Mouse (Mus musculus): ENCODE results near the gene Sema3g. TPM values are rescaled to one million over a fixed set of nuclear protein-coding genes. Genes with fewer than 3 reads are reported as not detected.

The Sema3g gene
- polyA plus RNA-seq (2017; shearing (Covaris generic)) = not detected

DNA sequence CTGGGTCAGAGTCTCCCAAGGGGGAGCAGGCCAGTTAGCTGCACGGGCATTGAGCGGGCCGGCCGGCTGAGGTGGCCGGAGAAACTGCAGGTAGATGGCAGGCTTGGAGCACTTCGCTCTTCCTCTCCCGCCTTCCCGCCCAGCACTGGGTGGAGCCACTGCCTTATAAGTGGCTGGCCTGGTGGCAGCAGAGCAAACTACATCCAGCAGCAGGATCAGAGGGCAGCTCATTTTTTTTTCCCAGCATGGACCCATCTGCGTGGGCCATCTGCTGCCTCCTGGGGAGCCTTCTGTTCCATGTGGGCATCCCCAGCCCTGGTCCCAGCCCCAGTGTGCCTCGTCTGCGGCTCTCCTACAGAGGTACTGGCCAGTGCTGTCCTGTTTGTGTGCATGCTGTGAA is at the start of gene Sema3g:
TSS of gene Sema3g (plus strand) at position 195 of the 400 bp plus-strand sequence.

DNA sequence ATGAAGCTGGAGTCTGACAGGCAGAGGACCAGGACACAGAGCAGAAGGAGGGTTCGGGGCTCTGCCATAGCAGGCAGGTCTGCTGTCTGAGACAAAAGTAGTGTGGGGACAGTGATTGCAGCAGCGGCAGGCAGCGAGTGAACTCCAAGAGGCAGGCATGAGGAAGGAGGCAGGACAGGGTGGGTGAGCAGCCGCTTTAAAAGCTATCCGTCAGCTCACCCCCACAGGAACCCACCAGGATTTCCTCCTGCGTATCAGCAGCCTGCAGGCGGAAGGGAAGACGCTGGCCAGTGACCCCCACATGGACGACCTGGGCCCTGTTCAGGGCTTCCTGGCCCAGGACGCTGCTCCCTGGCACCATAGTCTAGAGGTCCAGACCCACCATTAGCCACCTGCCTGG is 49.2 kb upstream of the Sema3g start, which contains the start of gene Stab1:
TSS of gene Stab1 (minus strand) at position 217 of the 400 bp plus-strand sequence.

DNA sequence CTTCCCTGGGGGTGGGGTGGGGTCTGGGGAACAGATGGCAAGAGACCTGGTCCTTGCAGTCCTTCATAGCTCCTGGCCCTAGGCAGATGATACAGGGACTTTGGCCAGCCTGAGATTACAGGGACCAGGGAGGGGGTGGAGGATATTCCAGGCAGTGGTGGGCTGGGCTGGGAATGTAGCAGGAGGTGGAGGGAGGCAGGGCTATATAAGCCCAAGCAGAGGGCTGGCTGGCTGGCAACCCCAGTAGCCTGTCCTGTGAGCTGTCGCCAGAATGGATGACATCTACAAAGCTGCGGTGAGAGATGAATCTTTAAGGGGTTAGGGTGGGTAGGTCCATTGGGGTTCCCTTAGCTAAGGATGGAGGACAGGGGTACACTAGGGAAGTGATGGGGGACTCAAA is 9.6 kb upstream of the Sema3g start, which contains the start of gene Tnnc1:
TSS of gene Tnnc1 (plus strand) at position 229 of the 400 bp plus-strand sequence.

DNA sequence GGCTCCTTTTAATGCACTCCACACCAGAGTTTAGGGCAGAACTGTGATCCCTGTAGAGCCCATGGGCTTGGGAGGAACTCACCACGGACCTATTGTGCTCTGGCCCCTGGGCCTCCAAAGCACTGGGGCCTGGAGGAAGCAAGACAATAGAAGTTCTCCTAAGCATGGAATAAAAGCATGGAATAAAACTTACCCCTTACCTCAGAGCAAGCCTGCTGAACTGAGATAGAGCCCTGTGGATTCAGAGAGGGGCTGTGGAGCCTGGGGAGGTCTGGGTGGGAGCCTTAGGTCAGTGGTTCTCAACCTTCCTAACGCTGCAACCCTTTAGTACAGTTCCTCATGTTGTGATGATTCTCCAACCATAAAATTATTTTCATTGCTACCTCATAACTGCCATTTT is 814 bp upstream of the Sema3g start, which contains the start of gene Nisch:
TSS of gene Nisch (minus strand) at position 101 of the 400 bp plus-strand sequence.

GRCm38 (mm10) chr14:31251084-31251604 is 33.5 kb downstream of the Sema3g start, which contains the start of the genes Phf7 and Bap1:
TSS of gene Phf7 (minus strand) at chr14:31251317.
TSS of gene Bap1 (plus strand) at chr14:31251450.

Other genes with a start within 250 kb of the Sema3g start
- gene Glt8d1, start 216.5 kb upstream of the Sema3g start, polyA plus RNA-seq (2017; shearing (Covaris generic)) = 9.1 TPM
- 339 TPM for gene Spcs1, start 216.2 kb upstream of the Sema3g start, polyA plus RNA-seq (2017; shearing (Covaris generic))
- 52.6 TPM for gene Pbrm1, start 198.7 kb upstream of the Sema3g start, polyA plus RNA-seq (2017; shearing (Covaris generic))
- 77.3 TPM for gene Gnl3, start 198.7 kb upstream of the Sema3g start, polyA plus RNA-seq (2017; shearing (Covaris generic))
- gene Smim4, start 88.9 kb upstream of the Sema3g start, polyA plus RNA-seq (2017; shearing (Covaris generic)) = 60.7 TPM
- 0.45 TPM for gene Nt5dc2, start 86.8 kb upstream of the Sema3g start, polyA plus RNA-seq (2017; shearing (Covaris generic))
- gene Stab1, start 49.2 kb upstream of the Sema3g start, polyA plus RNA-seq (2017; shearing (Covaris generic)) = 3.5 TPM
- not detected for gene Tnnc1, start 9.5 kb upstream of the Sema3g start, polyA plus RNA-seq (2017; shearing (Covaris generic))
- 201 TPM for gene Nisch, start 914 bp upstream of the Sema3g start, polyA plus RNA-seq (2017; shearing (Covaris generic))
- 15.6 TPM for gene Phf7, start 33.5 kb downstream of the Sema3g start, polyA plus RNA-seq (2017; shearing (Covaris generic))
- 112 TPM for gene Bap1, start 33.6 kb downstream of the Sema3g start, polyA plus RNA-seq (2017; shearing (Covaris generic))
- not detected for gene Dnah1, start 106.0 kb downstream of the Sema3g start, polyA plus RNA-seq (2017; shearing (Covaris generic))
- gene Capn7, start 118.8 kb downstream of the Sema3g start, polyA plus RNA-seq (2017; shearing (Covaris generic)) = 32.2 TPM
- gene Sh3bp5, start 218.2 kb downstream of the Sema3g start, polyA plus RNA-seq (2017; shearing (Covaris generic)) = 40.5 TPM

Data from inflammation-experienced regulatory T-cells, adult 16 weeks (primary cell).